Mouse (Mus musculus): ENCODE measurements around the gene Birc5. TPM values are rescaled to one million over a fixed set of nuclear protein-coding genes. Genes with fewer than 3 reads are reported as not detected.
A peak's percentile ranks its signal among the peaks of the same experiment; 100 is the strongest.

Birc5 gene
- polyA plus RNA-seq (2012; rRNA removed) = 46.1 and 46.3 TPM in 2 replicates

DNA sequence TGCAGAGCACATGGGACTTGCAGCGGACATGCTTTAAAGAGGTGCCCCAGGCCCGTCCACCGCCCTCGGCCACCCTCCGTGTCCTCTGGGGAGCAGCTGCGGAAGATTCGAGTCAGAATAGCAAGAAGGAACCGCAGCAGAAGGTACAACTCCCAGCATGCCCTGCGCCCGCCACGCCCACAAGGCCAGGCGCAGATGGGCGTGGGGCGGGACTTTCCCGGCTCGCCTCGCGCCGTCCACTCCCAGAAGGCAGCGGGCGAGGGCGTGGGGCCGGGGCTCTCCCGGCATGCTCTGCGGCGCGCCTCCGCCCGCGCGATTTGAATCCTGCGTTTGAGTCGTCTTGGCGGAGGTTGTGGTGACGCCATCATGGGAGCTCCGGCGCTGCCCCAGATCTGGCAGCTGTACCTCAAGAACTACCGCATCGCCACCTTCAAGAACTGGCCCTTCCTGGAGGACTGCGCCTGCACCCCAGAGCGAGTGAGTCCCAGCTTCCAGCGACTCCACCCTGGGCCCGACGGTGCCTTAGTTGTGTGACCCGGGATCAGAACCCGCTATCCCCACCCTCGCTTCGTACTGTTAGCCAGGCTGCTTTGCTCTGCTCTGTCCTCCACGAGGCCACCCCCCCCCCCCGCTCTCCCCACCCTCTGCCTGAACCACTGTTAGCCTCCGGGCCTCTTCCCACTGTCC, at the start of gene Birc5:
Birc5 (plus strand) TSS at position 267 of the 687 bp plus-strand sequence.
- H3K27ac ChIP-seq (ENCODE audit: control insufficient read depth, insufficient read depth, low read depth, low read length) = peak within 1 kb of the TSS; percentile 92
- no peaks in the 10 kb centered on the region for H3K27me3 ChIP-seq (ENCODE audit: control insufficient read depth, insufficient read depth, low read length)
- H3K36me3 ChIP-seq (ENCODE audit: control insufficient read depth, insufficient read depth, low read length) = peaks cover 5% of the 10 kb centered on the region
- peak within 1 kb of the TSS; percentile 99 for H3K4me3 ChIP-seq (ENCODE audit: control insufficient read depth, low read depth, low read length)
- peaks cover 14% of the 10 kb centered on the region for H3K4me1 ChIP-seq (ENCODE audit: control insufficient read depth, insufficient read depth, low read length)
- peak; percentile 92 for TF ChIP-seq POLR2A (IDR thresholded peaks at IDR 0.05; ENCODE audit: control insufficient read depth, low read depth, low read length)
- TF ChIP-seq CTCF (IDR thresholded peaks at IDR 0.05; ENCODE audit: control insufficient read depth, insufficient read depth, insufficient replicate concordance, low read depth, low read length) = no peak

DNA sequence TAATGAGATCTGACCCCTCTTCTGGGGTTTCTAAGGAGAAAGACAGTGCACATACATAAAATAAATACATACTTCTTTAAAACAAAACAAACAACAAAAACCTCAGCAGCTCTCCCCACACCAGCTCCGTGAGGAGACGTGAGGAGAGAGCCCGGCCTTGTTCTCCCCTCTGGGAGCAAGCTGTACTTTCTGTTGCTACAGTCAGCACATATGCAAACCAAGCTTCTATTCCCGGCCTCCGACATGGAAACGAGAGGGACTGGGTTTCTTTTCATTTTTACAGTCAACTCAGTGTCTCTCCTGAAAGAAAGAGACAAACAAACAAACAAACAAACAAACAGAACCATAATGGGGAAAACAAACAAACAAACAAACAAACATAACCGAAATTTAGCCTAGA, 49.0 kb upstream of the Birc5 start:
- no peak for TF ChIP-seq CTCF (IDR thresholded peaks at IDR 0.05; ENCODE audit: control insufficient read depth, insufficient read depth, insufficient replicate concordance, low read depth, low read length)
- TF ChIP-seq POLR2A (IDR thresholded peaks at IDR 0.05; ENCODE audit: control insufficient read depth, low read depth, low read length) = no peak
- H3K4me3 ChIP-seq (ENCODE audit: control insufficient read depth, low read depth, low read length) = no peak overlapping the region
- H3K27ac ChIP-seq (ENCODE audit: control insufficient read depth, insufficient read depth, low read depth, low read length) = no peak overlapping the region
- no peaks in the 10 kb centered on the region for H3K4me1 ChIP-seq (ENCODE audit: control insufficient read depth, insufficient read depth, low read length)
- no peaks in the 10 kb centered on the region for H3K27me3 ChIP-seq (ENCODE audit: control insufficient read depth, insufficient read depth, low read length)
- no peaks in the 10 kb centered on the region for H3K36me3 ChIP-seq (ENCODE audit: control insufficient read depth, insufficient read depth, low read length)

DNA sequence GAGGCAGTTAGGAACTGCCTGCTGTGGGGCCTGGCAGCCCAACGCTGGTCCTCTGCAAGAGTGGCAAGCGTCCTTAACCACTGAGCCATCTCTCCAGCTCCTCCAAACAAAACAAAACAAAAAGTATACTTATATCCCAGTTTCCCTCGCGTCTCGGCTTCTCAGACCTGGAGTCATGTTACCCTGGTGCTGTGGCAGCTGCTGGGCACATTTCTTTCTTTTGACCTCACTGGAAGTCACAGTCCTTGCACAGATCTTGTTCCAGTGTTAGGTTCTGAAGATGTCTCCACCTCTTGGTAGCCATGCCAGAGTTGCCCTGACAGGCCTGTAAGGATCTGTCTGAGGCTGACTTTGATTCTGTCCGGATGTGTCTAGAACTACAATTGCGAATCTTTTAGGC, 47.4 kb upstream of the Birc5 start:
- no peaks in the 10 kb centered on the region for H3K27me3 ChIP-seq (ENCODE audit: control insufficient read depth, insufficient read depth, low read length)
- no peak overlapping the region for H3K27ac ChIP-seq (ENCODE audit: control insufficient read depth, insufficient read depth, low read depth, low read length)
- H3K36me3 ChIP-seq (ENCODE audit: control insufficient read depth, insufficient read depth, low read length) = no peaks in the 10 kb centered on the region
- H3K4me3 ChIP-seq (ENCODE audit: control insufficient read depth, low read depth, low read length) = no peak overlapping the region
- TF ChIP-seq CTCF (IDR thresholded peaks at IDR 0.05; ENCODE audit: control insufficient read depth, insufficient read depth, insufficient replicate concordance, low read depth, low read length) = no peak
- no peak for TF ChIP-seq POLR2A (IDR thresholded peaks at IDR 0.05; ENCODE audit: control insufficient read depth, low read depth, low read length)
- H3K4me1 ChIP-seq (ENCODE audit: control insufficient read depth, insufficient read depth, low read length) = no peaks in the 10 kb centered on the region

DNA sequence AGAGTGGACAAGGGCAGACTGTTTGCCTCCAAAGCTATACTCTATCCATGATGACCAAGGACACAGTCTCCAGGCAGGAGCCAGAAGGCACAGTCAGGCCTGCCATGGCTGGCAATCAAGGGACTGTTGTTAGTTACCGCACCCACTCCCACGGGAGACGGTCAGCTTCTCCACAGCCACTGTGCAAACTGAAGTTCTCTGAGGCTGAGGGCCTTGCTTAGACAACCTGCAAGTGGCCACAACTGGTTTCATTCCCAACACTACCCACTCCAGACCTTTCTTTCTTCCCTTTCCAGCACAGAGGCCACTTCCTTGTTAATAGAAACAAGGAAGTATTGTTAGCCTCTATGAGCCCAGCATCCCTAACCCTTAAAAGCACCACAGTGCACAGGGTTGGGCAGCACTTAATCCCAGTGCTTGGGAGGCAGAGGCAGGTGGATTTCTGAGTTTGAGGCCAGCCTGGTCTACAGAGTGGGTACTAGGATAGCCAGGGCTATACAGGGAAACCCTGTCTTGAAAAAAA, 45.8 kb upstream of the Birc5 start:
- no peak for TF ChIP-seq CTCF (IDR thresholded peaks at IDR 0.05; ENCODE audit: control insufficient read depth, insufficient read depth, insufficient replicate concordance, low read depth, low read length)
- no peak for TF ChIP-seq POLR2A (IDR thresholded peaks at IDR 0.05; ENCODE audit: control insufficient read depth, low read depth, low read length)
- Histone ChIP-seq H3K27ac (ENCODE audit: control insufficient read depth, insufficient read depth, low read depth, low read length) (no peak overlapping the region), H3K4me3 (ENCODE audit: control insufficient read depth, low read depth, low read length) (no peak overlapping the region), H3K27me3 (ENCODE audit: control insufficient read depth, insufficient read depth, low read length) (no peaks in the 10 kb centered on the region), H3K36me3 (ENCODE audit: control insufficient read depth, insufficient read depth, low read length) (no peaks in the 10 kb centered on the region), H3K4me1 (ENCODE audit: control insufficient read depth, insufficient read depth, low read length) (no peaks in the 10 kb centered on the region)

DNA sequence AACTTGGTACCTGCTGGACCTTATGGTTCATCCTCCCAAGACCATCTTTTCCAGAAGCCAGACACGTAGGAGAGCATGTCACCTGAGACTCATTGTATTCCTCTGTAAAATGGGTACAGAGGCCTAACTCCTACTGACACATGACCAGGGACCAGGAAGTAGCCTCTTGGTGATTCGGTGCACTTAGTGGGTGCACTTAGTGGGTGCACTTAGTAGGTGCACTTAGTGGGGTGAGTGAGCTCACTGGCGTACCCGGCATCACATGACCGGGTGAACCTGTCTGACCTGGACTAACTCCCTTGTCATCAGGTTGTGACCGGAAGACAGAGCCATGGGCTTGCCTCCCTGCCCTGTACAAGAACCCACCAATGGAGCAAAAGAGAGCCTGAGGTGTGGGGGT, 42.3 kb upstream of the Birc5 start:
- Histone ChIP-seq H3K36me3 (ENCODE audit: control insufficient read depth, insufficient read depth, low read length) (no peaks in the 10 kb centered on the region), H3K27me3 (ENCODE audit: control insufficient read depth, insufficient read depth, low read length) (no peaks in the 10 kb centered on the region), H3K4me3 (ENCODE audit: control insufficient read depth, low read depth, low read length) (no peak overlapping the region), H3K27ac (ENCODE audit: control insufficient read depth, insufficient read depth, low read depth, low read length) (no peak overlapping the region), H3K4me1 (ENCODE audit: control insufficient read depth, insufficient read depth, low read length) (peaks cover 18% of the 10 kb centered on the region)
- TF ChIP-seq POLR2A (IDR thresholded peaks at IDR 0.05; ENCODE audit: control insufficient read depth, low read depth, low read length) = no peak
- TF ChIP-seq CTCF (IDR thresholded peaks at IDR 0.05; ENCODE audit: control insufficient read depth, insufficient read depth, insufficient replicate concordance, low read depth, low read length) = no peak

DNA sequence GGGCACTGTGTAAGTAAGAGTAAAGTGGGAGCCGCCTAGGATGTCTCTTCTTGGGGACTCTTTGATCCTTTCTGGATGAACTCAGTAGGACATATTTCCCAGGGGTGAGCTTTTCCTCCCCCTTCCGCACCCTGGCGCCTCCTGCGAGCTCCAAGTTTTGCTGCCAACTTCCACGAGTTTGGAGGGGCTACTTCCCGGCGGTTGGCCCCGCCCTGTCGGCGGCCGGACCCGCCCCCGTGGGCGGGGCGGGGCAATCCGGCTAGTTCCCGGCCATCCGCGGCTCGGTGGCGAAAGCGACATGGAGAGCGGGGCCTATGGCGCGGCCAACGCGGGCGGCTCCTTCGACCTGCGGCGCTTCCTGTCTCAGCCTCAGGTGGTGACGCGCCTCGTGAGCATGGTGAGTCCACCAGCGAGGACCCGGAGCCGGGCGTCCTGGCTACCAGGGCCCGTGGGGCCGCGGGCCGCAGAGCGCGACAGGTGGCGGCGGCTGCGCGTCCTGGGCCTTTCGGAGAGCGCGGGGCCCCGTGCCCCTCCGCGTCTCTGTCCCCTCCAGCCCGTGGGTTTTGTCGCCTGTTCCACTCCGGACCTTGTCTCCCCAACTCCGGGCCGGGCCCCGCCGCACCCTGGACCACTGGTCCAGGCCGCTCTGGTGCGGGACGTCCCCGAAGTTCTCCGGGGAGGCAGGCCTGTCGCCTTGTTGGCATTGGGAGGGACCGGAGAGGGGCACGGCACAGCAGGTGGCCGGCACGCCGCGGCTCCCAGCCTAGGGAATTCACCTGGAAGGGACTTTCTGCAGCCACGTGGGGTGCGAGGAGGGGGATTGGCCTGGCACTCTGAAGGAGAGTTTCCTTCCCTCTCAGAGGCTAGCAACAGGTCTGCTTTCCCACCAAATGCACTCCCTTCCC, 39.4 kb upstream of the Birc5 start, which contains the start of the genes Gm20708 and Syngr2:
Gm20708 (plus strand) TSS at position 262 of the 905 bp plus-strand sequence.
Syngr2 (plus strand) TSS at position 262 of the 905 bp plus-strand sequence.
- Histone ChIP-seq H3K27ac (ENCODE audit: control insufficient read depth, insufficient read depth, low read depth, low read length) (peak within 1 kb of the TSS; percentile 2; the same call in 1 of the 2 replicates), H3K36me3 (ENCODE audit: control insufficient read depth, insufficient read depth, low read length) (no peaks in the 10 kb centered on the region), H3K27me3 (ENCODE audit: control insufficient read depth, insufficient read depth, low read length) (no peaks in the 10 kb centered on the region), H3K4me1 (ENCODE audit: control insufficient read depth, insufficient read depth, low read length) (peaks cover 18% of the 10 kb centered on the region), H3K4me3 (ENCODE audit: control insufficient read depth, low read depth, low read length) (peak within 1 kb of the TSS; percentile 86)
- no peak for TF ChIP-seq CTCF (IDR thresholded peaks at IDR 0.05; ENCODE audit: control insufficient read depth, insufficient read depth, insufficient replicate concordance, low read depth, low read length)
- TF ChIP-seq POLR2A (IDR thresholded peaks at IDR 0.05; ENCODE audit: control insufficient read depth, low read depth, low read length) = peak; percentile 55

All from testis, adult 2 months (tissue).